Mouse (Mus musculus) liver, embryonic 12.5 days (tissue): ENCODE data around the gene Ppif. TPM values are rescaled to one million over a fixed set of nuclear protein-coding genes. Genes with fewer than 3 reads are reported as not detected.

Source experiments
- ATAC-seq: fragments of 200-750 bp; cut with Nextera tagmentation; 2 replicates; pipeline ENCODE4 v1.8.0; 2017; ENCODE audit warnings: moderate number of reproducible peaks, mild to moderate bottlenecking, moderate library complexity
- H3K27ac ChIP-seq: fragments of 300-500 bp; sonication (generic); 2 replicates; pipeline ENCODE4 v1.5.1; 2016; ENCODE audit warnings: mild to moderate bottlenecking
- H3K27me3 ChIP-seq: fragments of 300-500 bp; sonication (generic); replicated peaks from 2 replicates; pipeline ENCODE4 v1.6.1; 2016; ENCODE audit warnings: mild to moderate bottlenecking, moderate library complexity
- H3K36me3 ChIP-seq: fragments of 300-500 bp; sonication (generic); 2 replicates; pipeline ENCODE4 v1.6.1; 2016; ENCODE audit warnings: mild to moderate bottlenecking, moderate library complexity
- H3K4me1 ChIP-seq: fragments of 300-500 bp; sonication (generic); 2 replicates; pipeline ENCODE4 v1.6.1; 2016
- H3K4me2 ChIP-seq: fragments of 300-500 bp; sonication (generic); 2 replicates; pipeline ENCODE4 v1.6.1; 2016; ENCODE audit warnings: mild to moderate bottlenecking, moderate library complexity
- H3K4me3 ChIP-seq: fragments of 300-500 bp; sonication (generic); 2 replicates; pipeline ENCODE4 v1.5.1; 2016; ENCODE audit warnings: mild to moderate bottlenecking, moderate library complexity
- H3K9ac ChIP-seq: fragments of 300-500 bp; sonication (generic); 2 replicates; pipeline ENCODE4 v1.6.1; 2016; ENCODE audit warnings: mild to moderate bottlenecking, moderate library complexity
- H3K9me3 ChIP-seq: fragments of 300-500 bp; sonication (generic); replicated peaks from 2 replicates; pipeline ENCODE4 v1.6.1; 2016; ENCODE audit warnings: mild to moderate bottlenecking, moderate library complexity
- WGBS: fragments of 180-500 bp; shearing (Covaris S2); methylation state at CpG from one replicate; pipeline ENCODE4 v1.1.7; 2016; ENCODE audit not compliant: insufficient replicate concordance; 5-methylcytosine and 5-hydroxymethylcytosine counted together
- polyA plus RNA-seq: library from polyadenylated mRNA; unstranded; fragments of >200 nt; fragmentation: Nextera tagmentation; extraction: Ambion mirVana; gene quantifications from 2 replicates; pipeline ENCODE4 v1.2.1, GENCODE M21; 2016

The Ppif gene
- polyA plus RNA-seq, 1 experiment from 2014 or later = 48.4 TPM

- Histone ChIP-seq H3K36me3 (0 out of 2 replicates have a peak, but pooled peaks cover 4% of the 10 kb centered on the region), H3K4me1 (peaks cover 35% of the 10 kb centered on the region), H3K27ac (no peak overlapping the region), H3K9ac (no peak overlapping the region), H3K9me3 (no peaks in the 10 kb centered on the region), H3K4me2 (no peak overlapping the region), H3K27me3 (no peaks in the 10 kb centered on the region), H3K4me3 (no peak overlapping the region)
- 60% methylated on average over 5 of the region's 5 CpGs for WGBS
- ATAC-seq = no peak
These were observed 27.2 kb downstream of the Ppif start for GRCm38 (mm10) chr14:25720962-25721707.

DNA sequence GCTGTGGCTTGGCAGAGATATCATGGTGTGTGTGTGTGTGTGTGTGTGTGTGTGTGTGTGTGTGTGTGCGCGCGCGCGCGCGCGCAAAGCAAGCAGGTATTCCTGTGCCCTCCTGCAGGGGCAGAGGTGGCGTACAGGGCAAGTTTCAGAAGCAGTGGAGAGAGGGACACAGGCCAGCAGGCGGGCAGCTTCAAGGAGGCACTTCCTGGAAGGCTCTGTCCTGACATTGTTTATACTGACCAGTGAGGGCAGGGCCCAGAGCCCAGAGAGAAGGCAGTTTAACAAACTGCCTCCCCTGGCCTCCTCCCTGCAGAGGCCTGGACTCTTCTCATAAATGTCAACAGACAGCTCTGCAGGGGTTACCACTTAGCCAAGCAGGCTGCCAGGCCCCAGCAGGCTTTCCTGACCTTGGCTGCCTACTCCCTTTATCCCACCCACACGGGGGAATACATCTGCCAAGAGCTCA is 31.1 kb downstream of the Ppif start:
- peak; percentile 40; the same call in 1 of the 2 replicates for ATAC-seq
- Histone ChIP-seq H3K27me3 (0 out of 2 replicates have a peak, but pooled peaks cover 5% of the 10 kb centered on the region), H3K27ac (peak overlapping the region; percentile 24), H3K4me3 (no peak overlapping the region), H3K9ac (no peak overlapping the region), H3K4me2 (no peak overlapping the region), H3K9me3 (no peaks in the 10 kb centered on the region), H3K4me1 (peaks cover 24% of the 10 kb centered on the region), H3K36me3 (0 out of 2 replicates have a peak, but pooled peaks cover 4% of the 10 kb centered on the region)
- 79% methylated on average over 7 of the region's 11 CpGs for WGBS

- ATAC-seq = no peak
- H3K4me3 ChIP-seq = no peak overlapping the region
- H3K27ac ChIP-seq = peak overlapping the region; percentile 24; the same call in 1 of the 2 replicates
- 0 out of 2 replicates have a peak, but pooled peaks cover 5% of the 10 kb centered on the region for H3K27me3 ChIP-seq
- H3K4me1 ChIP-seq = peaks cover 24% of the 10 kb centered on the region
- no peaks in the 10 kb centered on the region for H3K9me3 ChIP-seq
- H3K9ac ChIP-seq = no peak overlapping the region
- WGBS = 28% methylated on average over 4 of the region's 4 CpGs
- no peak overlapping the region for H3K4me2 ChIP-seq
- H3K36me3 ChIP-seq = 0 out of 2 replicates have a peak, but pooled peaks cover 4% of the 10 kb centered on the region
These were observed 31.7 kb downstream of the Ppif start for GRCm38 (mm10) chr14:25725690-25726089.

DNA sequence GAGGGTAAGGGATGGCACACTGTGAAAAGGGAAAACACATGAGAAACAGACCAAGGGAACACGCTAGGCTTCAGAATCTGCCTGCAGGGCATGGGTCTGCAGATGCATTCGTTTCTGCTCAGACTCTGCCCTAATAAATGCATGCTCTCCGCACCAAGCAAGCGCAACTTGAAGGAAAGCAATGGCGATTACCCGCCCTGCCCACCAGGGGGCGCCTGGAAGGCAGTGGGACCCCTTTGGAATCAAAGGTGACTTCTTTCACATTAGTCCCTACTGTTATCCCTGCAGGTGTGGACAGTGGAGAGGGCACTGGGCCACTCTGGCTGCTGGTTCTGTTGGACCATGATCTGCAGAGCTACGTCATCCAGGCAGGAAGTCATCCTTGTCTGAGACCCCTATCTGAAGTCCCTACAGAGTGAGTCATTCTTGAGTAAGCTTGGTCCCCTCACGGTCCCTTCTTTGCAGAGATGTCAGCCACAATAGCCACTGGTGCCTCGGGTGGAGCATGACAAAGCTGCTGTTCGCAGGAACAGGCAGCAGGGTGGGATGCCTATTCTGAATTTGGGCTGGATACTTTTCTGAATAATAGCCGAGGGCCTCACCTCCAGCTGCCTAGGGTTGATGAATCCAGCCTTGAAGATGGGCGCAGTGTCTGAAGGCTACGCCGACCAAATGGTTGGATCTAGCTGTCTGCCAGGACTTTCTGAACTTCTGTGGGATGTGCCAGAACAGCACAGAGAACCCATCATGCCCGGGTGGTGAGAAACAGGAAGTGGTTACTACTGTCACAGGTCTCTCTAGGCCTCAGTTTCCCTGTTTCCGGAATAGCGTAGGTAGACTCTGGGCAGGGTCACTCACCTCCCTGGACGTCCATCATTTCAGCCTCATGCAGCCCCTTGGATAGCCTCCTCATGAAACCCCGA is 32.5 kb downstream of the Ppif start:
- no peak for ATAC-seq
- 32% methylated on average over 20 of the region's 20 CpGs for WGBS
- H3K4me3 ChIP-seq = no peak overlapping the region
- no peak overlapping the region for H3K27ac ChIP-seq
- H3K27me3 ChIP-seq = 0 out of 2 replicates have a peak, but pooled peaks cover 5% of the 10 kb centered on the region
- 0 out of 2 replicates have a peak, but pooled peaks cover 1% of the 10 kb centered on the region for H3K36me3 ChIP-seq
- no peak overlapping the region for H3K4me2 ChIP-seq
- no peaks in the 10 kb centered on the region for H3K9me3 ChIP-seq
- H3K4me1 ChIP-seq = peaks cover 24% of the 10 kb centered on the region
- H3K9ac ChIP-seq = no peak overlapping the region

- Histone ChIP-seq H3K4me1 (peaks cover 24% of the 10 kb centered on the region), H3K27me3 (0 out of 2 replicates have a peak, but pooled peaks cover 5% of the 10 kb centered on the region), H3K36me3 (no peaks in the 10 kb centered on the region), H3K4me3 (no peak overlapping the region), H3K4me2 (no peak overlapping the region), H3K27ac (no peak overlapping the region), H3K9ac (no peak overlapping the region), H3K9me3 (no peaks in the 10 kb centered on the region)
- 47% methylated on average over 5 of the region's 5 CpGs for WGBS
- no peak for ATAC-seq
These were observed 33.2 kb downstream of the Ppif start for GRCm38 (mm10) chr14:25727149-25727510.

DNA sequence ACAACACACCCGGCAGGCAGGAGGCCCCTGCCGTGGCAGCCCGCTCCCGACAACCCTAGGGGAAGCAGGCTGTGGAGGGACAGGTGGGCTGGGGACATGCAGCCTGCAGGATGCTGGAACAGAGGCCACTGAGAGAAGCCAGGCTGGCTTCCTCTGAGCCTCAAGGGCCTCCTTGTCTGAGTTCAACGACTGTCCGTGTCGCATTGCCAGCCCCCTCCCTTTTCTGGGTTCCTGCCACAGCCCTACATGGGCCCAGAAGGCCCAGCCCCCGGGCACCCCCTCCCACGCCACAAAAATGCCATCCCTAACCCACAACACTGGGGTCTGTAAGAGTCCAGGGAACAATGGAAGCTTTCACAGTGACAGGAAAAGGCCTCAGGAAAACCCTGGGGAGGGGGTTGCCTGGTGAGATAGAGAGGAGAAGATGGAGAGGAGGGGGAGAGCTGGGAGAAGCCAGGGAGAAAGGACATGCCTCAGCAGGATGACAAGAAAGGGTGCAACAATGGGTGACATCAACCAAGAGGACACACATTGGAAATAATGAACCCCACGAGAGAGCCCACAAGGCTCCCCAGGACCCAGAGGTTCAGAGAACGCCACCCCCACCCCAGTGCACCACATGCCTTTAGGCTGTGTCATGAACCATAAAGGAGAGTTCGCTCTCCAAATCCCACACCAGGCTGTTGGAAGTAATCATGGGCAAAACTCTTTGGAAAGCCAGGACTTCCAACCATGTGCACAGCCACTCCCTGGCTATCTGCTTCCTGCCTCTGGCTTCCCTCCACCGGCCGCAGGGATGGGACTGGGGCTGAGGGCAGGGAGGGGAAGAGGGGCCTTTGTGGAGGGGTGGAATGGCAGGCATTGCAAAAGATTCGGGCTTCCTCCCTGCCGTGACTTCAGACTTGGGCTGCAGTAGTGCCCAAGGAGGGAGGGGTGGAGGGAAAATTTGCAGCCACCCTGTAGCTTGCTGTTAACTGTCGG is 41.1 kb downstream of the Ppif start:
- Histone ChIP-seq H3K36me3 (peaks cover 4% of the 10 kb centered on the region; the same call in 1 of the 2 replicates), H3K9ac (no peak overlapping the region), H3K27me3 (0 out of 2 replicates have a peak, but pooled peaks cover 3% of the 10 kb centered on the region), H3K4me2 (no peak overlapping the region), H3K4me1 (peaks cover 25% of the 10 kb centered on the region), H3K27ac (no peak overlapping the region), H3K9me3 (no peaks in the 10 kb centered on the region), H3K4me3 (no peak overlapping the region)
- 33% methylated on average over 17 of the region's 17 CpGs for WGBS
- no peak for ATAC-seq

- Histone ChIP-seq H3K4me2 (no peak overlapping the region), H3K9me3 (no peaks in the 10 kb centered on the region), H3K9ac (no peak overlapping the region), H3K27me3 (0 out of 2 replicates have a peak, but pooled peaks cover 3% of the 10 kb centered on the region), H3K36me3 (peaks cover 4% of the 10 kb centered on the region; the same call in 1 of the 2 replicates), H3K4me3 (no peak overlapping the region), H3K27ac (no peak overlapping the region), H3K4me1 (peaks cover 25% of the 10 kb centered on the region)
- ATAC-seq = no peak
- 59% methylated on average over 3 of the region's 3 CpGs for WGBS
These were observed 42.2 kb downstream of the Ppif start for GRCm38 (mm10) chr14:25736140-25736539.

DNA sequence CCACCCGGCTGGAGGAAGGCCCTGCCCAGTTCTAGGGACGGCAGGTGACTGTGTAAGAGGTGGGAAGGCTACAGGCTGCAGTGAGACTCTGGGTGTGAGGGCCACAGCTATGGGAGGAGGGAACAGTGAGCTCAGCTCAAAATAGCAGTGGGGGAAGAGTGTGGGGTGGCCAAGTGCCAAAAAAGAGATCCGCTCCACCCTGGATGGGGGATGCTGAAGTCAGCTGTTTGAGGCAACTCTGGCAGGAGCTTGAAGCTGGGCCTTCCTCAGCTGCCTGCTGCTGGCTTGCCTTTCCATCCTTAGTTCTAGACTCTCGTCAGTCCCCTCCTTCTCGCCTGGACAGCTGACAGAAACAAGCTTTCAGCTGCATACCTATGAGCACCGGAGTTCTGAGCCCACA is 42.6 kb downstream of the Ppif start:
- no peak overlapping the region for H3K4me3 ChIP-seq
- 59% methylated on average over 6 of the region's 6 CpGs for WGBS
- ATAC-seq = no peak
- no peak overlapping the region for H3K27ac ChIP-seq
- H3K27me3 ChIP-seq = 0 out of 2 replicates have a peak, but pooled peaks cover 3% of the 10 kb centered on the region
- no peaks in the 10 kb centered on the region for H3K9me3 ChIP-seq
- peaks cover 4% of the 10 kb centered on the region; the same call in 1 of the 2 replicates for H3K36me3 ChIP-seq
- no peak overlapping the region for H3K9ac ChIP-seq
- no peak overlapping the region for H3K4me2 ChIP-seq
- peaks cover 25% of the 10 kb centered on the region for H3K4me1 ChIP-seq

- Histone ChIP-seq H3K4me1 (peaks cover 30% of the 10 kb centered on the region), H3K9ac (no peak overlapping the region), H3K36me3 (peaks cover 4% of the 10 kb centered on the region; the same call in 1 of the 2 replicates), H3K27me3 (0 out of 2 replicates have a peak, but pooled peaks cover 5% of the 10 kb centered on the region), H3K27ac (no peak overlapping the region), H3K4me2 (no peak overlapping the region), H3K4me3 (no peak overlapping the region), H3K9me3 (no peaks in the 10 kb centered on the region)
- no peak for ATAC-seq
- WGBS = 64% methylated on average over 14 of the region's 14 CpGs
These were observed 44.6 kb downstream of the Ppif start for GRCm38 (mm10) chr14:25738591-25739001.

- 57% methylated on average over 4 of the region's 4 CpGs for WGBS
- no peak for ATAC-seq
- H3K9ac ChIP-seq = no peak overlapping the region
- H3K4me2 ChIP-seq = no peak overlapping the region
- H3K27me3 ChIP-seq = 0 out of 2 replicates have a peak, but pooled peaks cover 6% of the 10 kb centered on the region
- peaks cover 26% of the 10 kb centered on the region for H3K4me1 ChIP-seq
- no peak overlapping the region for H3K4me3 ChIP-seq
- H3K27ac ChIP-seq = no peak overlapping the region
- H3K36me3 ChIP-seq = peaks cover 4% of the 10 kb centered on the region; the same call in 1 of the 2 replicates
- no peaks in the 10 kb centered on the region for H3K9me3 ChIP-seq
These were observed 46.1 kb downstream of the Ppif start for GRCm38 (mm10) chr14:25739957-25740565.
